Mouse (Mus musculus) heart, embryonic 16.5 days (tissue): ENCODE data around the gene Map9. TPM values are rescaled to one million over a fixed set of nuclear protein-coding genes. Genes with fewer than 3 reads are reported as not detected.

ENCODE experiments used
- ATAC-seq: fragments of 200-750 bp; cut with Nextera tagmentation; replicated peaks from 2 replicates; pipeline ENCODE4 v1.8.0; 2017; ENCODE audit warnings: moderate number of reproducible peaks; ENCODE audit not compliant: insufficient read depth, low FRiP score; ENCODE audit errors: extremely low read depth
- H3K27ac ChIP-seq: fragments of 300-500 bp; sonication (generic); 2 replicates; pipeline ENCODE4 v1.5.1; 2014; ENCODE audit warnings: mild to moderate bottlenecking, low read length, control low read depth, moderate library complexity
- H3K27me3 ChIP-seq: fragments of 300-500 bp; sonication (generic); 2 replicates; pipeline ENCODE4 v1.6.1; 2014; ENCODE audit warnings: low read length, mixed read lengths; ENCODE audit not compliant: control insufficient read depth, insufficient read depth
- H3K36me3 ChIP-seq: fragments of 300-500 bp; sonication (generic); 2 replicates; pipeline ENCODE4 v1.6.1; 2014; ENCODE audit not compliant: control insufficient read depth, insufficient read depth
- H3K4me1 ChIP-seq: fragments of 300-500 bp; sonication (generic); 2 replicates; pipeline ENCODE4 v1.6.1; 2014; ENCODE audit warnings: low read length, mixed read lengths; ENCODE audit not compliant: control insufficient read depth, insufficient read depth
- H3K4me2 ChIP-seq: fragments of 300-500 bp; sonication (generic); 2 replicates; pipeline ENCODE4 v1.6.1; 2014; ENCODE audit warnings: low read depth, mild to moderate bottlenecking, control low read depth, low read length
- H3K4me3 ChIP-seq: fragments of 300-500 bp; sonication (generic); 2 replicates; pipeline ENCODE4 v1.5.1; 2014; ENCODE audit warnings: mild to moderate bottlenecking, control low read depth, low read length
- H3K9ac ChIP-seq: fragments of 300-500 bp; sonication (generic); 2 replicates; pipeline ENCODE4 v1.6.1; 2014; ENCODE audit warnings: low read length, control low read depth
- H3K9me3 ChIP-seq: fragments of 300-500 bp; sonication (generic); replicated peaks from 2 replicates; pipeline ENCODE4 v1.6.1; 2016; ENCODE audit warnings: low read length; ENCODE audit not compliant: control insufficient read depth
- WGBS: fragments of 180-500 bp; shearing (Covaris S2); extraction: QIAGEN DNeasy Blood & Tissue Kit; methylation state at CpG from one replicate; pipeline ENCODE4 v1.1.7; 2014; 5-methylcytosine and 5-hydroxymethylcytosine counted together
- polyA plus RNA-seq: library from polyadenylated mRNA; unstranded; fragments of >200 nt; fragmentation: Nextera tagmentation; extraction: Ambion mirVana; gene quantifications from 2 replicates; pipeline ENCODE4 v1.2.1, GENCODE M21; 2015

The Map9 gene
- polyA plus RNA-seq, 1 experiment from 2014 or later: 6.3 TPM

- peaks cover 4% of the 10 kb centered on the region; the same call in 1 of the 2 replicates for H3K4me1 ChIP-seq
- no peaks in the 10 kb centered on the region for H3K27me3 ChIP-seq
- ATAC-seq: no peak
- H3K4me3 ChIP-seq: no peak overlapping the region
- 21% methylated on average over 2 of the region's 2 CpGs for WGBS
- no peak overlapping the region for H3K4me2 ChIP-seq
- H3K9me3 ChIP-seq: no peaks in the 10 kb centered on the region
- H3K9ac ChIP-seq: no peak overlapping the region
- H3K27ac ChIP-seq: no peak overlapping the region
- no peaks in the 10 kb centered on the region for H3K36me3 ChIP-seq
Observed at GRCm38 (mm10) chr3:82350321-82350720, 7.5 kb upstream of the Map9 start.

- H3K36me3 ChIP-seq: no peaks in the 10 kb centered on the region
- H3K4me1 ChIP-seq: peaks cover 2% of the 10 kb centered on the region; the same call in 1 of the 2 replicates
- peak overlapping the region; percentile 77 for H3K4me3 ChIP-seq
- no peak for ATAC-seq
- H3K27ac ChIP-seq: no peak overlapping the region
- H3K27me3 ChIP-seq: no peaks in the 10 kb centered on the region
- peak overlapping the region; percentile 61 for H3K9ac ChIP-seq
- H3K4me2 ChIP-seq: peak overlapping the region; percentile 90
- H3K9me3 ChIP-seq: no peaks in the 10 kb centered on the region
- WGBS: 3% methylated on average over 5 of the region's 5 CpGs
Observed at GRCm38 (mm10) chr3:82357340-82357739, 504 bp upstream of the Map9 start.

- Histone ChIP-seq H3K9ac (no peak overlapping the region), H3K27me3 (no peaks in the 10 kb centered on the region), H3K36me3 (no peaks in the 10 kb centered on the region), H3K4me2 (no peak overlapping the region), H3K4me3 (no peak overlapping the region), H3K27ac (no peak overlapping the region), H3K9me3 (no peaks in the 10 kb centered on the region), H3K4me1 (peaks cover 2% of the 10 kb centered on the region; the same call in 1 of the 2 replicates)
- ATAC-seq: no peak
- WGBS: 90% methylated on average over 8 of the region's 8 CpGs
Observed at GRCm38 (mm10) chr3:82359036-82359435, 1.2 kb downstream of the Map9 start.

DNA sequence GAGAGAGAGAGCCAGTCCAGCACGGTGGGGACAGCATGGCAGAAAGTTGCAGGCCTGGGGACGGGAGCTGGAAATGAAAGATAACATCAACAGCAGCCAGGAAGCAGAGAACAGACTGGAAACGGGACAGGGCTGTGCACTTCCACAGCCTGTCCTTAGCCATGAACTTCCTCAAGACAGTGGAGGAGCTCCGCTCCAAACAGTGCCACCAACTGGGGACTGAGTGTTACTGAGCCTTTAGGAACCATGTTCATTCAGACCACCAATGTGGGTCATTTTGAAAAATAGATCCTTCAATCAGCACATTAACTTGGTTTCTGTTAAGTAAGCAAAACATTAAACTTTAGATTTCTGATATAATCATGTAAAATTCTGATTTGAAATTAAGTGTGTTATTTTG, 4.6 kb downstream of the Map9 start:
- WGBS: 18% methylated on average over 4 of the region's 4 CpGs
- Histone ChIP-seq H3K4me2 (no peak overlapping the region), H3K27ac (no peak overlapping the region), H3K27me3 (no peaks in the 10 kb centered on the region), H3K9me3 (no peaks in the 10 kb centered on the region), H3K4me3 (no peak overlapping the region), H3K36me3 (no peaks in the 10 kb centered on the region), H3K9ac (peak overlapping the region; percentile 40; the same call in 1 of the 2 replicates), H3K4me1 (peaks cover 2% of the 10 kb centered on the region; the same call in 1 of the 2 replicates)
- no peak for ATAC-seq

DNA sequence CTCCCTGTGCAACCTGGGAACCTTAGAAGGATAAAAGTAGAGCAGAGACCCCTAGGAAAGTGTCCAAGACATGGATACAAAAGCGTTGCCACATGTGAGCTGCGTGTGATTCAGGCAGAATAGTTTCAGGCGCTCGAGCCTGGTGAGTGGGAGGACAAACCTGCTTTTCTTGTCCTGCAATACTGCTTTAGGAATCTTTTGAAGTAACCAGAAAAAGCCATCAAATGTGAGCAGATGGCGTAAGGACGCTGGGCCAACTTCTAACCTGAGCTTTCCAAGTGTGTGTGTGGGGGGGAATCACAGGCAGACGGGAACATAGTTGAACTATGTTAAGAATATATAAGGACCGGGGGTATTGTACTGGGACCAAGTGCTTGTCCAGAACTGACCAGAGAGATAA, 6.7 kb downstream of the Map9 start:
- ATAC-seq: no peak
- H3K4me3 ChIP-seq: no peak overlapping the region
- no peak overlapping the region for H3K27ac ChIP-seq
- H3K9ac ChIP-seq: no peak overlapping the region
- no peaks in the 10 kb centered on the region for H3K27me3 ChIP-seq
- WGBS: 77% methylated on average over 8 of the region's 8 CpGs
- no peak overlapping the region for H3K4me2 ChIP-seq
- H3K36me3 ChIP-seq: no peaks in the 10 kb centered on the region
- H3K4me1 ChIP-seq: peaks cover 6% of the 10 kb centered on the region
- H3K9me3 ChIP-seq: no peaks in the 10 kb centered on the region

DNA sequence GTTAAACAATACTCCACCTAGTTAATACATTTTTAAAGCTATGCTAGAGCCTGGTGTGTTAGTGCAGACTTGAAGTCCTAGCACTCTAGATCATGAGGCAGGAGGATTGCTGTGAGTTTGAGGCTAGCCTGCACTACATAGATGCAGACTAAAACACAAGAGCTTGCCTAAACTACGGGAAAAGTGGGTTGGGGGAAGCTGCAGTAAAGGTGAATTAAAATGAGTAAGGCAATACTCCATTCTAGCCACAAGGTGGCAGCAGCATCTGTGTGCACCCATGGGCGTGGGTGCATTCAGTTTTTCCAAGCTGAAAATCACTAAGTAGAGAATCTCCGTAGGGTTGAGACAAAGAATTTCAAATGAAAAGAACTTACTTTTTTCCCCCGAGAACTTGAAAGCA, 7.1 kb downstream of the Map9 start:
- no peak for ATAC-seq
- Histone ChIP-seq H3K9me3 (no peaks in the 10 kb centered on the region), H3K27ac (no peak overlapping the region), H3K4me3 (no peak overlapping the region), H3K9ac (no peak overlapping the region), H3K27me3 (no peaks in the 10 kb centered on the region), H3K36me3 (no peaks in the 10 kb centered on the region), H3K4me1 (peaks cover 9% of the 10 kb centered on the region), H3K4me2 (no peak overlapping the region)
- WGBS: 22% methylated on average over 4 of the region's 4 CpGs

- peaks cover 20% of the 10 kb centered on the region for H3K4me1 ChIP-seq
- no peaks in the 10 kb centered on the region for H3K36me3 ChIP-seq
- H3K27ac ChIP-seq: peak overlapping the region; percentile 95
- peak; percentile 92 for ATAC-seq
- no peak overlapping the region for H3K4me3 ChIP-seq
- H3K4me2 ChIP-seq: peak overlapping the region; percentile 55
- H3K9me3 ChIP-seq: no peaks in the 10 kb centered on the region
- no peaks in the 10 kb centered on the region for H3K27me3 ChIP-seq
- 42% methylated on average over 21 of the region's 21 CpGs for WGBS
- H3K9ac ChIP-seq: peak overlapping the region; percentile 41; the same call in 1 of the 2 replicates
Observed at GRCm38 (mm10) chr3:82369063-82369860, 11.4 kb downstream of the Map9 start.

GRCm38 (mm10) chr3:82370439-82371011, 12.7 kb downstream of the Map9 start:
- no peaks in the 10 kb centered on the region for H3K9me3 ChIP-seq
- H3K4me1 ChIP-seq: peaks cover 20% of the 10 kb centered on the region
- WGBS: 47% methylated on average over 10 of the region's 10 CpGs
- peak; percentile 59; the same call in 1 of the 2 replicates for ATAC-seq
- no peaks in the 10 kb centered on the region for H3K36me3 ChIP-seq
- peak overlapping the region; percentile 55 for H3K4me2 ChIP-seq
- H3K27me3 ChIP-seq: no peaks in the 10 kb centered on the region
- peak overlapping the region; percentile 30 for H3K4me3 ChIP-seq
- peak overlapping the region; percentile 95 for H3K27ac ChIP-seq
- peak overlapping the region; percentile 60 for H3K9ac ChIP-seq

DNA sequence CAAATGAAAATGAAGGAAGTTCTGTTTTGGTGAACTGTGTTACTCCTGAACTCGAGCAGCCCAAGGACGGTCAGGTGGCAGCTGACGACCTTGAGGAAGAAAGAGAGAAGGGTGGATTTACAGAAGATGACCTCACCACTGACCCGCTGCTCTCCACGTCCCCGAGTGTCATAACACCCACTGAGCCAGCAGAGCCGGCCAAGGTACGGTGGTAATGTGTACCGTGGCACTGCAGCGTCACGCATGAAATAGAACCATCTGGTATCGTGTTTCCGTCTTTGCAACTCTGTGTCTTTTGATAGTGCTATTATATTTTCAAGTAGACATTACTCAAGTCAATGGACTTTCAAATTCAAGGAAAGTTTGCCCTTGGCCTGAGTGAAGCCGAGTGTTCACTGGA, 19.1 kb downstream of the Map9 start:
- Histone ChIP-seq H3K4me3 (no peak overlapping the region), H3K27ac (no peak overlapping the region), H3K4me2 (no peak overlapping the region), H3K36me3 (peaks cover 7% of the 10 kb centered on the region), H3K4me1 (0 out of 2 replicates have a peak, but pooled peaks cover 3% of the 10 kb centered on the region), H3K27me3 (no peaks in the 10 kb centered on the region), H3K9me3 (no peaks in the 10 kb centered on the region), H3K9ac (no peak overlapping the region)
- no peak for ATAC-seq
- WGBS: 76% methylated on average over 14 of the region's 14 CpGs
